Mouse (Mus musculus) lung, postnatal 25 days (tissue): ENCODE measurements at regions not wholly inside any gene's neighbourhood (a gene's known extent, or its start where the extent isn't known, plus 50 kb on each side); places are given as distances from the start of the nearest gene placed in this dataset.
A peak's percentile ranks its signal among the peaks of the same experiment; 100 is the strongest.

ENCODE experiments used
- DNase-seq: peaks from one replicate; pipeline ENCODE4 v3.0.0; 2022; ENCODE audit warnings: low spot score

DNA sequence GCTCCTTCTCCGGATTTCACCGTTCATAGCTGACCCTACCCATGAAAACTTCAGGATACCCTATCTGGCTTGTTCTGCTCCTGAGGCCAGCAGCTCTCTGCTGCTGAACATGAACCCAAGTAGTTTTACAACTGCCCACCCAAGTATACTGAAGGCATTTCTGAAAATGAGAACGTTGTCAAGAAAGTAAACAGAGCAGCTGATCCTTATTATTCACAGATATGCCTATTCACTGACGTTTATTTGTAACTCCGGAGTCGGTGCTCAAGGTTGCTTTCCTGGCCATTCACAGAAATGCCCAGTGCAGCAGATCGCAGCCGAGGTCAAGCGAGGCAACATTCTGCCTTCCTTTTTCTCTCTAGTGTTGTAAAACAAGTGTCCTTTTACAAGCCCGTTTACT is 128.4 kb upstream of the N6amt1 start:
- DNase-seq = peak; percentile 20

DNA sequence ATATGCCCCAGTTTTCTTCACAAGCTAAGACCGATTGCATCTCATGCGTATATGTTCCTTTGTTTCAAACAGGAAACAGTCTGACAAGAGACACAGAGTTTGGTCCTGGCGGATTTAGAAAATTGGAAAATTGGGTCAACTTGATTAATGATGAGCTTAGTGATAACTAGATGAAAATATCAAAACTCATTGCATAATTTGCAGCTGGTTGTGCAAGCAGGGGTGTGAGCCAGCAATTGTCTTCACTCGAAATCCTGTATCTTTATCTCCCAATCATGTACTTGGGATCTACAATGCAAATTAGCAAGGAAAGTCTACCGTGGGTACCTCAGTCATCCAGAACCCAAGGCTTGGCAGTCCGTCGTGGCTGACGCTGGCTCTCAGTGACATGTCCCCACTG is 128.9 kb upstream of the N6amt1 start:
- DNase-seq = peak; percentile 45

DNA sequence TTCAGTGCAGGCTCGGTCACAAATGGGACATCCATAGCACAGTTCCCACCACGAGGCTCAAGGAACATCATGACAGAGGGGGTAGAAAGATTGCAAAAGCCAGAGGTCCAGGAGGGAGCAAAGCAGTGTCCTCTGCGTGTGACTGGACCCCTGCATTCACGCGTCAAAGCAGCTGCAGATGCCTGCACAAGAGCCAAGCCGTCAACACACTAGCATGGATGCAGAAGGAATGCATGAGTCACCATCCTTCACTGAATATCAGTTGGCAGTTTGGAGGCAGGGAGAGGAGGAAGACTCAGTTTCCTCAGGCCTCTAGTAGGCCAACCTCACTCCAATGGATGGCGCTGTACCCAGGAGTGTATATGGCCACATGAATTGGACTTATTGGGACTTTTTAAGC is 130.0 kb upstream of the N6amt1 start:
- DNase-seq = no peak

DNA sequence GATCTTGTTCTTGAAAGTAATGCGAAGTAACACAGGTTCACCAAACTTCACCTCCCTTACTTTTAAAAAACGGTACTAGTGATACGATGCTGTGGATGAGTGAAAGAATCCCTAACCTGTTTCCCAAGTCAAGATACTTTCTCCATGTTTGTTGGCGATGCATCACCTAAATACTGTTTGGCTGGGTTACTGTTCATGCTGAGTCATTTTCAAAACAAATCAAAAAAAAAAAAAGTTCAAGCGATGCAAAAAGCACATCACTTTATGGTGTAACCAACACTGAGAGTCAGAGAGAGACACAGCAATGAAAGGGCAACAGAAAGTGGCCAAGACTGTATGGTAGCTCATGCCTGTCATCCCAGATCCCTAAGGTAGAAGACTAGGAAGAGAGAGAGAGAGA is 133.4 kb upstream of the N6amt1 start:
- no peak for DNase-seq

DNA sequence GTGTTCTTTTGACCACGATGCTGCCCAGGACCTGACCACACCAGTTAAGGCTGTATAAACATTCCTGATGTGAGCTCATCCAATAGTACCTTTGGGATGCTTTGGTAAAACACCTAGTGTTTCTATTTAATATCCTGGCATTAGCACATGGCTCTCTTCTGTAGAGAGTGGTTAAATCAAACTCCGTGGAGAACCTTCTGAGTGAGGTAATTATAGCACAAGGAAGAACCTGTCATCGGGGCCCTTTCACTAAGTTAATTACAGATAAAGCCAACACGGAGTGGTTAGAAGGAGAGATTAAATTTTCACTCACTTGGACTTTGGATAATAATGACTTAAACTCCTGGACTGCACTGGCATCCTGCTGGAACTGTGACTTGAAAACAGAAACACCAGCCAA is 133.8 kb upstream of the N6amt1 start:
- no peak for DNase-seq

DNA sequence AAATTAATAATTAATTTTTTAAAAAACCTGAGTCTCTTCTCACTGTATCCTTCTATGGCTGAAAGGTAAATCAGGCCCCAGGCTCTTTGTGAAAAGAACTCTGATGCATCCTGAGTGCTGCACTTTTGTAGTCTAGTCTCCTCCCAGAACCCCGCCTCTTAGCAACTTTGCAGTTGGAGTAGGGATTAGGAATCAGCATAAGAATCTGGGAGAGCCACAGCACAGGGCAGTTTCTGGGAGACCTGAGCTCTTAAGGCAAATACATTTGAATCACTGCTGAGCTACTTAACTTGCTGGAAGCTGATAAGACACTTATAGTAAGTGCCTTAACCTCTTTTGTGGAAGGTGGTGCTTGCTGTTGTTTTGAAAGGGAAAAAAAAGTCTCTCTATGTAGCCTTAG is 146.1 kb upstream of the N6amt1 start:
- peak; percentile 6 for DNase-seq

DNA sequence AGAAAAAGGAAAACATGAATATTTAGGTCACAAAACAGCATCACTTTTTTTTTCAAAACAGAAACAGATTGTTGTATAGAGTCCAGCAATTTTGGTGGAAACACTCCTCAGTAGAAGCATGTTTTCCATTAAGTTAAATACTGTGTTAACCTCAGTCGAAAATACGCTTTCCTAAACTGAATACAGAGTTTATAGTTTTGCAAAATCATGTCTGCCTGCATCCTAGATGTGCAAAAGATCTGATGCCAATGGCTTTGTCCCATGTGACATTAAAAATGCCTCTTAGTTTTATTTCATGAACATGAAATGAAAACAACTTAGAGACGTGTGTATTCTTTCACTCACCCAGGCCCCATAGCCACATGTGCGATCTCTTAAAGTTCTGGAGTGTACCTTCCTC is 163.5 kb upstream of the N6amt1 start:
- DNase-seq = no peak

DNA sequence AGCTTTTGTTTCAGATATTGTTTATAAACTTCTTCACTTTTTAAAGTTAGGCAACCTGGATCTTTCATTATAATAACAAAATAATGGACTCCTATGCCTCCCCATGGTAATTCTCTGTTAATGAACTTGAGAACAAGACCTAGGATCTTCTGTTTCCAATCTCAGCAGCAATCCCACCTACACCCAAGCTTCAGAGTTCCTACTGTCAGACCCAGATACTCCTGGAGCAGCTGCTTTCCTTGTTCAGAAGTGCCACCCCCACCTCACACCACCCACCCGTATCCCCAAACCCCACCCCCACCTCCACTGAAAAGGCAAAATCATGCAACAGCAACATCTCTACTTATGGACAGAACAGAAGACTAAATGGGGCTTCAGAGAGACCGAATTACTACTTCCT is 165.2 kb upstream of the N6amt1 start:
- no peak for DNase-seq

DNA sequence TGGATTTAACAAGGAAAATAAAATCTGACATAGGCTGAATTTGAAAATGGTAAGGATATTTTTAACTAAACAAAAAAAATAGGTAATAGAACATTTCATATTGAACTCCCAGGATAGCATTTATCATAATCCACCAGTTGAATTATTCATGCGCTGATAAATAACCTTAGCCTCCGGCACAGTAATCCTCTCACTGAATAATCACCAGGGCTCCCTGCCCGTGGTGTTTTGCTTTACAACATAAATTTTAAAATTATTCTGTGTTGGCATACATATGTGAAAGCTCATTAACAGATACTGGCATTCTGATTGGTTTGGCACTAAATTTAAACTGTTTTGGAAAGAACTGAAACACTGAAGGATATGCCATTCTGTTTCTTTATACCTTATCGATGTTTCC is 181.6 kb upstream of the N6amt1 start:
- DNase-seq = no peak

DNA sequence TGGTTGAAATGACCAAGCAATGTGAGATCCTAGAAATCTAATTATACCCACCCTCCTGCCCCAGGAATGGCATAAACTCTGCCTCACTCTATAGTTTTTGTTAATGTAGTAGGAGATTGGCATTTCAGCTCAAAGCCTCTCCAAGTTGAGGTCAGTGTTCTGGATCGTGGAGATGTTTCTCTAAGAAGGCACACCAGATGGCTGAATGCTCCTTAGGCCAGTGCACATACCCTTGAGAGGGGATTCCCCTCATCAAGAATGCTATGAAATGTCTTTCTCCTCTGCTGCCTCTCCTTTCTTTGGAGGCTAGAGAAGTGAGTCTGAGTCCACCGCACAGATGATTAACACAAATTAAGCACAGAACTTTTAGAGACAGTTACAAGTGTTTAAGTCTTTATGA is 214.7 kb upstream of the N6amt1 start:
- DNase-seq = no peak

DNA sequence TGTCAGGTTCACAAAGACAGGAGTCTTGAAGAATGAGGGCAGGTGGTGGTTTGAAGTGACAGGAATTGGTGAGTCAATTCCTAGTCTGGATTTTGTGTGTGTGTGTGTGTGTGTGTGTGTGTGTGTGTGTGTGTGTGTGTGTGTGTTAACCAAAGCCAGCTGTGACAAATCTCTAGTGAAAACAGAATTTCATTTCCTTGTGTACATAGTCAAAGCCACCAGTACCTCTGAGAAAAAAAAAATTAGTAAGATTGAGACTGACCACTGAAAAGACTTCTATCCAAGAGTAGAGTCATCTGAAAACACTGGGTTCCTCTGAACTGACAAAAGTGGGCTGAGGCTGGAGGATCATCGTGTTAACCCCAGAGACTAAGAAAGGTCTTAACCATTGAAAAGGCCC is 217.5 kb upstream of the N6amt1 start:
- DNase-seq = no peak

DNA sequence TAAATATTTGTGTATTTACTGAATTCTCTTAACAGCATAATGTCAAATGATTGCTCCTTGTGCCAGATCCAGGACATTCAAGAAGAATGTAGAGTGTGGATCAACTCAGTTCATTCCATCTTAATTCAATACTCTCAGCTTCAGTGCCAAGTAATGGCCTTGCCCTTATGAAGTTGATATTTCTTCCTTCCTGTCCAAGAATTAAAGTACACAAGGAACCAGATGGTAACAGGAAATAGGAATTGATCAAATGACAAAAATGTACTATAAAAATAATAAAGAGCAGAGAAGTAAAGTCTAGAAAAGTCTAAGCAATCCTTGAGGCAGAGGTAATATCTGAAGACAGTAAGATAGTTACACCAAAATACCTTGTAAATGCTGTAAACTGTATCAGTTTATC is 219.5 kb upstream of the N6amt1 start:
- DNase-seq = no peak

DNA sequence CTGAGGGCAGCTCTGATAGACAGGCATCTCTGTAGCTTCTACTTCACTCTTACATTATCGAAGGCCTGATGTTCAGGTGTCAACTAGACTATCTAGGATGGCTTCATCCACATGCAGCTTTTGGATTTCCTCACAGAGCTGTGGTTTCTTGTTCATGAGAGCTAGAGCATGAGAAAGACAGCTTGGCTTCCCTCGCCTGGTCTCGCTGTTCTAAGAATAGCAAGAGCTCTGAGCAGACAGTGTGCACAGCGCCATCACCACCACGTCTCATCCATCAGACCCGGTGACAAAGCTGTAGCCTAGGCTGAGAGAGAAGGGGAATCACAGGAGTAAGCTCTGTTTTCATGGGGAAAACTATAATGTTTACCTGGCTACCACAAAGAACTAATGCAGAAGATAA is 220.1 kb upstream of the N6amt1 start:
- DNase-seq = no peak

DNA sequence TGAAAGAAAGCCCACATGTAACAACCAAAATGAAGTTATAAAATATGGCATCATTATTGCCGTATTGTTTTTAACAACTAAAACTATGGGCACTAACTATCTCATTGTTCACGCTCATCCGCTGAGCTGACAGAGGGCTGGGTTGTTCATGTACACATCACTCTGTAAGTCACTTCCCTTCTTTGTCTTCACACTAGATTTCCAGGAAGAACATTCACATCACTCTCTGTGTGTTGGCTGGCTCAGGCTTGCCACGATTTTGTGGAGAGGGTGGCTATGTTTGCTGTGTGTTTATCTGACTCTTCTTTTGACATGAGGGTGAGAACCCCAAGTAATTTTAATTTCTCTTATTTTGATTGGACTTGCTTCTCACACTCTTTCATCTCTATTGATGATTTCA is 221.9 kb upstream of the N6amt1 start:
- peak; percentile 59 for DNase-seq

DNA sequence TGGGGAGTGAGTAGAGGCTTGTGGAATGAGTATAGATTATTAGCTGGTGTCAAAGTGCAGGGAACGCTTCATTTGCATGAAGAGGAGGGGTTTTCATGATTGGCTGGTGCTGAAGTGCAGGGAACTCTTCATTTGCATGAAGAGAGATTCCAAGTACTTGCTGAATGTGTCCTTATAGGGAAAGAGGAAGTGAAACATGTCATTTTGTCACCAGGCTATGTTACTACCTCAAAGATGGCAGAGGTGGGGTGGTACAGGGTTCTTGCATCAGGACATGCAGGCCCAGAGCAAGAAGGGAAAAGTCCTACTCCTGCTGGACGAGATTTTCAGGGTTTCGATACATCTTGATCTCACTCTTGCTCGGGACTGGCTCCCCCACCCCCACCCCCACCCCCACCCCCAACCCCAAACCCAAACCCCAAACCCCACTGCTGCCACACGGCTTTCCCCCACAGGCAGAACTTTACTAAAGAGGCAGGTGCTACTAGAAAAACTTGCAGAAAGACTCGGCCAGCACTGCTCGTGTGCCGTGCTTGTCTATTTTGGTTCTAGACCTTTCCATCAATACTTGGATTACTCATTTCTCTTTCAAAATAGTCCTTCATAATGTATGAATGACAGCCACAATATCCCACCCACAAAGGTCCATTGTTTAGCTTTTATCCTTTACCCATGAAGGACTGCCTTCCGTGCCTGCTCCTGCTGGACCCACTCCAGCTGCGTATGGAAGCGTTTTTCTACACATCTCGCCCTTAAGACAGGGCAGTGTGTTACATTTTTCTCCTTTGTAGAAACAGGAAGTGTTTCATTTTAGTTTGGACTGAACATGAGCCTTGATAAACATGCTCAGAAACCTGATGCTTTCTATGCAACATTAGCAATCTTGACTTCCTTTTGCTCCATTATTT is 223.0 kb upstream of the N6amt1 start:
- DNase-seq = no peak

DNA sequence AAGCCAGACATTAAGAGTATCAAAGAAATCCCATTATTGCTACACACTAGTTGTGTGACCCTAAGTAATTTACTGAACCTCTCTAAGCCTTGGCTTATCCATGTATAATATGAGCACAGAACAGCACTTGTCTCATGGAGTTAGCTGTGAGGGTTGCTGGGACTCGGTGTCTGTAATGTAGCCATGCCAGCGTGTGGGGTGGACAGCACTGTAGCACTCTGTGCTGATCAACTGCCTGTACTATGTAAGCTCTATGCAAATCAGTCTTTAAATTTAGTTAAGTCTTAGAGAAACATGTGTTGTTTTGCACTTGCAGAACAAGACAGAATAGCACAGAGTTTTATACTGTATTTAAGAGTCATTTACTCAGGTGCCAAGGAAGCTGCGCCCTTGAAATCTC is 225.0 kb upstream of the N6amt1 start:
- no peak for DNase-seq

DNA sequence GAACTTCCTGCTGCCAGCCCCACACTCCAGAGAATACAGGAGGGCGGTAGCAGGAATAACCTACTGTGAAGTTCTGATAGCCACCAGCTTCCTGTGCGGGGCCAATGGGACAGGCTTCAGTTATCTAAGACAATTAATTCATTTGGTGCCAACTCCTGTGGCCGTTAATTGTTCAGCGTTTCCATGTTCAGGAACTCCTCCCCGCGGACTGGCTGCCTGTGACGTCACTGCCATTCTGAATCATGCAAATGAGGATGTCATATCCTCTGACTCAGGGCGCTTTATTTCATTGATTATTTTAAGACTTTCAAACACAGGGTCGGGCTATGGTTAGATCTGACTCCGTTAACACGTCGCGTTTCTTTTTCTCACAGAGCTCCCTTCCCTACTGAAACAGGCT is 225.8 kb upstream of the N6amt1 start:
- peak; percentile 80 for DNase-seq

DNA sequence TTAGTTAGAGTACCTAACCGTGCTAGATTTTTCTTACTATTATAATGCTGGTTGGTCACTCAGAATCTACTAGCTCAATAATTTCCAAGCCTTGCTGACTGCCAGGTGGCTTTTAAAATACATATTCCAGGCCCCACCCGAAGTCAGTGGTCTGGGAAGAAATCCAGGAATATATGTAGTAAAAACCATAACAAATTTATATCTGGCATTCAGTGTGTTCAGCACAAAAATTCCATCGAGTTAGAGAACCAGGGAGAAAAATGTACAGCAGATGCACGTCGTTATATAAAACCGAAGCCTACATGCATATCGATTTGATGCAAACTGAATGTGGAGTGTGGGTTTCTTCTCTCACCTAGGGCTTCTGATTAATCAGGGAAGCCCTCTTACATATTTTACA is 229.5 kb upstream of the N6amt1 start:
- DNase-seq = no peak

DNA sequence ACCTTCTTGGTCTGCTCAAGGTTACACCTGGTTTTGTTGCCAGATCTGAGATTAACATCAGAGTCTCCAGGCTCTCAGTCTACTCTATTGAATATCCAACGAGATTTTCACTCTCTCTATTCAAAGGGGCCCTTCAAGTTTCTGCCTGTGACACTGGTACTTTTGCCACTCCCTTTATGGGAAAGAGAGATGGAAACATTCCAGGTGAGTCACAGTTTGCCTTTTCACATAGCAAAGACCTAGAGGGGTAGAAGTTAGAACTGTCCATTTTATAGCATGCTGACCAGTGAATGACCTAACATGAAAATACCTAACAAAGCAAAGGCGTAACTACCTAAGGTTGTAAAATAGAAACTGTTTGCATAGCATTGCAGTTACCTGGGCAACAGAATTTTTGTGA is 250.4 kb upstream of the N6amt1 start:
- no peak for DNase-seq

DNA sequence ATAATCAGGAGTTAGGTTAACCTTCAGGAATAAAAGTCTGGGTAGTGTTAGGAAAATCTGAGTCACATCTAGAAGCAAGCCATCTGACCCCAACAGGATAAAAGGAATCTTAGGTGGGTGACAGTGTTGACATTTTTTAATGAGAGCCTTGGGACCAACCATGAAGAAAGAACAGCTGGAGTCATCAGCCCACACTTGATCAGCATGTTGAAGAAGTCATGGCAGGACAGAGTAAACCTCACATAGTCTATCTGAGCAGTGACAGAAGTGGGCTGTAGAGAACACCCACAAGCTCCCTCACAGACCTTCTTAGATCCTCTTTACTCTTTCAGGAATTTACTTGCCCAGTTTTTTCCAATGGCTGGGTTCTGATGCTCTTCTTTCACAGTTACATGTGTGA is 251.9 kb upstream of the N6amt1 start:
- peak; percentile 4 for DNase-seq

DNA sequence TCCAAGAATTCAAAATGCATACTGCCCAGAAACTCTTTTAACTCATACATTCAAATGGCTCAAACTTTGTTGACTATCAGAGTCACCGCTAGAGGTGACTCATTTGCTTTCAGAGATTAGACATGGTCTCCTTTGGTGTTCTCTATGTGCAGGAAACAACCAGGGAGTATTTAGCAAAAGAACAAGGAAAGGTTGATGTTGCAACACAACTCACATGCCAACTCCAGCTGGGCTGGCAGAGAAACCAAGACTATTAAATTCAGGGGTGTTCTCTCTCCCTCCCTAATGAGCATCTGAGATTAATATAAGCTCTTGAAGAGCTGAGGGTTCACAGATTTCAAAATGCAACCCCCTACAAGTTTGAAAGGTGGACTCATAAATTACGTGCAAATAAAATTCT is 262.0 kb upstream of the N6amt1 start:
- DNase-seq = peak; percentile 25

DNA sequence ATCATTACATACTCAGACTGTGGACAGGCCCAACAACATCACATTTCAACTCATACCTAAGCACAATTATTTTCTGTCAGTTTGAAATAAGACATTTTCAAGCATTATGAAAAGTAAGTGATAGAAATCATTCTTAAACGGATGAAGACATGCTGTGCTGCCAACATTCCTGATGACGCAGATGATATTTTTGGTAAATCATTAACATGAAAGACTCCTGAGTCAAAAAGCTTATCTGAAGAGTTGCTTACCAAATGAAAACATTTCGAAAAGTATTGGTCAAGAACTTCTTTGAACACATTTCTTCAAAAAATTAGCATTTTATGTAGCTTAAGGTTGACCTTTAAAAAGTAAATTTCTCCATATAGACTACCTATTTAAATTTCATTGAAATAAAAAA is 264.7 kb upstream of the N6amt1 start:
- peak; percentile 19 for DNase-seq

DNA sequence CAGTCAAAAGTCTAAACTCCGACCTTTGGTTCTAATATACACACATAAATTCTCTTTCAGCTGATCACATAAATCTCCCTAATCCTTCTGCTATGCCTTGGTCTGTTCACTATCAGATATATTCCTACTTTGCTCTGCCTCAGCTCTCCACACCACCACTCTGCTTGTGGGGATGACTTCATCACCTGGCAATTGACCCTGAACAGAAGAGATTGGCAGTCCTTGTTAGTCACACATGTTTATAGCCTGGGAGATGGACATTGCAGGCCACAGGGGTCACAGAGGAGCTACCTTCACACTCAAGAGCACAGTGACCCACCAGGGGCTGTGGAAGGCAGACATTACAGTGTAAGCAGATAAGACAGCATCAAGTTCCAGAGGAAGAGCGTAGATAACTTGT is 270.5 kb upstream of the N6amt1 start:
- no peak for DNase-seq

DNA sequence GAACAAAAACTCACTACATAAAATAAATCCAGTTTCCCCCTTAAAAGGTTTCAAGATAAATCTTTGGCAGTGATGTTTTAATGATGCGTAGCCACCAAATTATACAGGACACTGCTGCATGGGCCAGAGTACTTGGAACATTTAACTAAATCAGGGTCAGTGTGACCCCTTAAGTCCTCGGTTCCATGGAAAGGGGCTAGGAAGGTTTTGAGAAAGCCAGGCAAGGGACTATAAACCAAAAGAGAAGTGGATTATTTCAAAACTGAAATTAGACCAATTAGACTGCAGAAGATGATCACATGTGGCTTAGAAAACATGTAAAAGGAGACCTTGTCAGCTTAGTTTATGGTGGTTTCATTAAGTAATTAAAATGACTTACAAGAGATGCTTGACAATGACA is 276.6 kb upstream of the N6amt1 start:
- DNase-seq = no peak
